Mouse (Mus musculus): ENCODE results near the gene Zfp605. TPM values are rescaled to one million over a fixed set of nuclear protein-coding genes. Genes with fewer than 3 reads are reported as not detected.
"Not testable (repeated sequence)": the region's sequence is repeated elsewhere in the genome, so short reads cannot be mapped to it uniquely, and the experiment has no call there.

Zfp605 gene
- polyA plus RNA-seq, 1 experiment from 2014 or later = 15.1 TPM

GRCm38 (mm10) chr5:110106140-110106871 is 3.6 kb upstream of the Zfp605 start:
- H3K4me3 ChIP-seq (ENCODE audit: low read depth, low read length) = peak overlapping the region; percentile 81
- H3K9me3 ChIP-seq (replicated peaks; ENCODE audit: control insufficient read depth, low read length) = no peaks in the 10 kb centered on the region
- 95% methylated on average over 26 of the region's 26 CpGs for WGBS
- H3K4me2 ChIP-seq (ENCODE audit: low read length) = peak overlapping the region; percentile 90
- H3K4me1 ChIP-seq (ENCODE audit: control insufficient read depth, insufficient read depth, low read length) = peaks cover 10% of the 10 kb centered on the region
- H3K27me3 ChIP-seq (replicated peaks; ENCODE audit: control insufficient read depth, insufficient read depth, low read length) = no peaks in the 10 kb centered on the region
- peaks cover 41% of the 10 kb centered on the region for H3K36me3 ChIP-seq (ENCODE audit: control insufficient read depth, insufficient read depth, low read length)
- no peak overlapping the region; the same call in 1 of the 2 replicates for H3K9ac ChIP-seq (ENCODE audit: low read length)
- no peak overlapping the region for H3K27ac ChIP-seq (ENCODE audit: low read depth, low read length)
- ATAC-seq (no peak), DNase-seq (ENCODE audit: low spot score) (no peak)

GRCm38 (mm10) chr5:110106901-110107564 is 2.9 kb upstream of the Zfp605 start:
- H3K27ac ChIP-seq (ENCODE audit: low read depth, low read length) = peak overlapping the region; percentile 94
- no peaks in the 10 kb centered on the region for H3K27me3 ChIP-seq (replicated peaks; ENCODE audit: control insufficient read depth, insufficient read depth, low read length)
- peaks cover 5% of the 10 kb centered on the region; the same call in 1 of the 2 replicates for H3K4me1 ChIP-seq (ENCODE audit: control insufficient read depth, insufficient read depth, low read length)
- peaks cover 41% of the 10 kb centered on the region for H3K36me3 ChIP-seq (ENCODE audit: control insufficient read depth, insufficient read depth, low read length)
- peak overlapping the region; percentile 81 for H3K4me3 ChIP-seq (ENCODE audit: low read depth, low read length)
- peak overlapping the region; percentile 90 for H3K4me2 ChIP-seq (ENCODE audit: low read length)
- H3K9ac ChIP-seq (ENCODE audit: low read length) = peak overlapping the region; percentile 76
- 18% methylated on average over 38 of the region's 41 CpGs for WGBS
- no peak for ATAC-seq
- no peak for DNase-seq (ENCODE audit: low spot score)
- no peaks in the 10 kb centered on the region for H3K9me3 ChIP-seq (replicated peaks; ENCODE audit: control insufficient read depth, low read length)

GRCm38 (mm10) chr5:110107581-110108304 is 2.1 kb upstream of the Zfp605 start, which contains the start of gene Gtpbp6:
Gene Gtpbp6, minus strand, starts transcription at chr5:110108197.
- ATAC-seq (peak; percentile 82), DNase-seq (ENCODE audit: low spot score) (peak; percentile 98)
- Histone ChIP-seq H3K9ac (ENCODE audit: low read length) (peak within 1 kb of the TSS; percentile 76), H3K9me3 (replicated peaks; ENCODE audit: control insufficient read depth, low read length) (no peaks in the 10 kb centered on the region), H3K4me3 (ENCODE audit: low read depth, low read length) (peak within 1 kb of the TSS; percentile 81), H3K4me2 (ENCODE audit: low read length) (peak within 1 kb of the TSS; percentile 90), H3K27ac (ENCODE audit: low read depth, low read length) (peak within 1 kb of the TSS; percentile 94), H3K36me3 (ENCODE audit: control insufficient read depth, insufficient read depth, low read length) (peaks cover 43% of the 10 kb centered on the region), H3K4me1 (ENCODE audit: control insufficient read depth, insufficient read depth, low read length) (peaks cover 5% of the 10 kb centered on the region; the same call in 1 of the 2 replicates), H3K27me3 (replicated peaks; ENCODE audit: control insufficient read depth, insufficient read depth, low read length) (no peaks in the 10 kb centered on the region)
- WGBS = under 1% methylated on average over 70 of the region's 71 CpGs

DNA sequence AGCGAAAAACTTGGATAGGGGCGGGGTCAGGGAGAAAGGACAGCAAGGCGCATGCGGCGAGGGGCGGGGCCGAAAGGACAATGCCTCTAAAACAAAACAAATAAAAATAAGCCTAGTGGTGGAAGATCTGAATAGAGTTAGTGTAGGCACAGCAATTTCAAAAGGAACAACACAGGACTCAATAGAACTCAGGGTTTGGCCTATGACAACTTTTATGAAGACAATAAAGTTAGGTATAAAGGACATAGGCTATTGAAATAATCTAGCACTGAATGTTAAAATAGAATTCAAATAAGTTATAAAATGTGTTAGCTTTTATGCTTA is 1.6 kb upstream of the Zfp605 start:
- ATAC-seq = no peak
- H3K4me3 ChIP-seq (ENCODE audit: low read depth, low read length) = peak overlapping the region; percentile 81
- H3K9ac ChIP-seq (ENCODE audit: low read length) = no peak overlapping the region
- H3K27ac ChIP-seq (ENCODE audit: low read depth, low read length) = peak overlapping the region; percentile 94; the same call in 1 of the 2 replicates
- no peak for DNase-seq (ENCODE audit: low spot score)
- peak overlapping the region; percentile 90 for H3K4me2 ChIP-seq (ENCODE audit: low read length)
- peaks cover 43% of the 10 kb centered on the region for H3K36me3 ChIP-seq (ENCODE audit: control insufficient read depth, insufficient read depth, low read length)
- peaks cover 5% of the 10 kb centered on the region; the same call in 1 of the 2 replicates for H3K4me1 ChIP-seq (ENCODE audit: control insufficient read depth, insufficient read depth, low read length)
- 1% methylated on average over 7 of the region's 7 CpGs for WGBS
- H3K9me3 ChIP-seq (replicated peaks; ENCODE audit: control insufficient read depth, low read length) = no peaks in the 10 kb centered on the region
- H3K27me3 ChIP-seq (replicated peaks; ENCODE audit: control insufficient read depth, insufficient read depth, low read length) = no peaks in the 10 kb centered on the region

DNA sequence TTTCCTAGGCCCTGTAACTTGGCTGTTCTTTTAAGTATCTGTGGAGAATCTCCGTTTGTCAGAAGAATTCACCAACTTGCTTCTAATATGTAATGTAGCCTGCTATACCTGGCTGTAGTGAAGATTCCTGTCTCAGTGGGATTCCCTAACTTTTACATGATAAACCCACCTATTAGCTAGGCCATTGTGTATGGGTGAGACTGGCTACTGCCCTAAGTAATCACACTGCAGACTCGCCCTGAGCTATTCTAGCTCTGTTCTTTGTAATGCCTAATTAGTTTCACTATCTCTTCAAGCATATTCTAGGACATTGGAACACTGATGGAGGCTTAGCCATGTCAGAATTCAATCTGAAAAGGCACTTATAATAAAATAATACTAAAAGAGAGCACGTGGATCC is 12.5 kb downstream of the Zfp605 start:
- 85% methylated on average over 3 of the region's 3 CpGs for WGBS
- H3K27ac ChIP-seq (ENCODE audit: low read depth, low read length); H3K27me3 ChIP-seq (replicated peaks; ENCODE audit: control insufficient read depth, insufficient read depth, low read length); H3K4me1 ChIP-seq (ENCODE audit: control insufficient read depth, insufficient read depth, low read length); DNase-seq (ENCODE audit: low spot score); H3K9ac ChIP-seq (ENCODE audit: low read length); H3K9me3 ChIP-seq (replicated peaks; ENCODE audit: control insufficient read depth, low read length); H3K4me2 ChIP-seq (ENCODE audit: low read length); H3K4me3 ChIP-seq (ENCODE audit: low read depth, low read length); ATAC-seq: not testable (repeated sequence)
- H3K36me3 ChIP-seq (ENCODE audit: control insufficient read depth, insufficient read depth, low read length) = peaks cover 46% of the 10 kb centered on the region

DNA sequence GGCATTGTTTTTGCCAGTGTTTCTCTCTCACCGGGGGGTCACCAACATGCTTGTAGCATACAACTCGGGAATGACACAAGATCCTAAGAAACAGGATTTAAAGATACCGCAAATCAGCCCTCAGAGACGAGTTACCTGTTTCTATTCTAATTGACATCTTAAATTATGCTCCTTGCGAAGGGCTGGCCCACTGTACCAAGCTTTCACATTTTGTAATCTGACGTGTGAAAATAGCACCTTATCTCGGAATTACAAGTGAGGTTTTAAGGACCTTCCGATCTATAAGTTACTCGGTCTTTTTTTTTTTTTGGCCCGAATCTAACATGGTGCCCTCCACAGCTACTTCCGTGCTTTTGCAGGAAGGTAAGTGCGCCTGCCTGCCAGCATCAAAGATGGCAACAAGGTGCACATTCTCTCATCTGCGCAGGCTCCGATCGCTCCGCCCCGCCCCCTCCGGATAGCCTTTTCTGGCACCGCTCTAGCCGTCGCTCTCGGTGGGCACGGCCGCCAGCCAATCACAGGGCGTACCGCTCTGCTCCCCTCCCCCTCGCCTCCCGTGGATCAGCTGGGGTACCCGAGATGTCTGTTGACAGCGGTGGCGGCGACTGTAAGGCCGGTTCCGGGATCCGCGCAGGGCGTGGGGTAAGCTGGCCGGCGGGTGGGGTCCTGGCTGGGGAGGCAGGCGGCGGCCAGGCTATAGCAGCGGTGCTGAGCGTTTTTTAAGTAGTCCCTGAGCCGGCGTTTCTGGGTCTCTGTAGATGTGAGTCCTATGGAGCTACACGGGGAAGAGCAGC is 25.6 kb downstream of the Zfp605 start, which contains the start of gene Chfr:
Gene Chfr, plus strand, starts transcription at position 550 of the 794 bp plus-strand sequence.
- DNase-seq (ENCODE audit: low spot score) (peak; percentile 99), ATAC-seq (peak; percentile 100)
- H3K9ac ChIP-seq (ENCODE audit: low read length) = peak within 1 kb of the TSS; percentile 88
- no peaks in the 10 kb centered on the region for H3K27me3 ChIP-seq (replicated peaks; ENCODE audit: control insufficient read depth, insufficient read depth, low read length)
- peaks cover 12% of the 10 kb centered on the region for H3K36me3 ChIP-seq (ENCODE audit: control insufficient read depth, insufficient read depth, low read length)
- H3K9me3 ChIP-seq (replicated peaks; ENCODE audit: control insufficient read depth, low read length) = 0 out of 2 replicates have a peak, but pooled peaks cover 5% of the 10 kb centered on the region
- 3% methylated on average over 46 of the region's 46 CpGs for WGBS
- H3K27ac ChIP-seq (ENCODE audit: low read depth, low read length) = peak within 1 kb of the TSS; percentile 60
- H3K4me3 ChIP-seq (ENCODE audit: low read depth, low read length) = peak within 1 kb of the TSS; percentile 78
- H3K4me2 ChIP-seq (ENCODE audit: low read length) = peak within 1 kb of the TSS; percentile 73
- H3K4me1 ChIP-seq (ENCODE audit: control insufficient read depth, insufficient read depth, low read length) = no peaks in the 10 kb centered on the region

GRCm38 (mm10) chr5:110136087-110136464 is 26.2 kb downstream of the Zfp605 start:
- Histone ChIP-seq H3K9me3 (replicated peaks; ENCODE audit: control insufficient read depth, low read length) (0 out of 2 replicates have a peak, but pooled peaks cover 5% of the 10 kb centered on the region), H3K4me2 (ENCODE audit: low read length) (peak overlapping the region; percentile 73), H3K4me3 (ENCODE audit: low read depth, low read length) (peak overlapping the region; percentile 78), H3K4me1 (ENCODE audit: control insufficient read depth, insufficient read depth, low read length) (no peaks in the 10 kb centered on the region), H3K9ac (ENCODE audit: low read length) (peak overlapping the region; percentile 88), H3K36me3 (ENCODE audit: control insufficient read depth, insufficient read depth, low read length) (peaks cover 9% of the 10 kb centered on the region), H3K27ac (ENCODE audit: low read depth, low read length) (peak overlapping the region; percentile 60), H3K27me3 (replicated peaks; ENCODE audit: control insufficient read depth, insufficient read depth, low read length) (no peaks in the 10 kb centered on the region)
- WGBS = 6% methylated on average over 18 of the region's 18 CpGs
- DNase-seq (ENCODE audit: low spot score) (no peak), ATAC-seq (peak; percentile 42)

GRCm38 (mm10) chr5:110137816-110138215 is 27.9 kb downstream of the Zfp605 start:
- Histone ChIP-seq H3K9me3 (replicated peaks; ENCODE audit: control insufficient read depth, low read length) (0 out of 2 replicates have a peak, but pooled peaks cover 5% of the 10 kb centered on the region), H3K9ac (ENCODE audit: low read length) (no peak overlapping the region), H3K4me1 (ENCODE audit: control insufficient read depth, insufficient read depth, low read length) (no peaks in the 10 kb centered on the region), H3K27ac (ENCODE audit: low read depth, low read length) (no peak overlapping the region), H3K4me2 (ENCODE audit: low read length) (no peak overlapping the region), H3K4me3 (ENCODE audit: low read depth, low read length) (no peak overlapping the region), H3K36me3 (ENCODE audit: control insufficient read depth, insufficient read depth, low read length) (peaks cover 8% of the 10 kb centered on the region), H3K27me3 (replicated peaks; ENCODE audit: control insufficient read depth, insufficient read depth, low read length) (no peaks in the 10 kb centered on the region)
- ATAC-seq = no peak
- DNase-seq (ENCODE audit: low spot score) = no peak
- WGBS = 95% methylated on average over 3 of the region's 3 CpGs
